Mouse (Mus musculus) cerebellum, adult 2 months (tissue): ENCODE measurements around the gene Trim34a. TPM values are rescaled to one million over a fixed set of nuclear protein-coding genes. Genes with fewer than 3 reads are reported as not detected.
A peak's percentile ranks its signal among the peaks of the same experiment; 100 is the strongest.
"Not testable (repeated sequence)": the region's sequence is repeated elsewhere in the genome, so short reads cannot be mapped to it uniquely, and the experiment has no call there.

ENCODE experiments used
- DNase-seq, 2 experiments: peaks; one replicate each; pipeline ENCODE4 v3.0.0; 2021
- H3K27ac ChIP-seq: fragments of 200-500 bp; 2 replicates; pipeline ENCODE4 v1.5.1; 2012; ENCODE audit warnings: low read length, control low read depth, inconsistent platforms; ENCODE audit not compliant: insufficient read depth
- H3K27me3 ChIP-seq: fragments of 200-500 bp; 2 replicates; pipeline ENCODE4 v1.6.1; 2012; ENCODE audit warnings: inconsistent platforms, mild to moderate bottlenecking, low read length, moderate library complexity; ENCODE audit not compliant: control insufficient read depth, insufficient read depth
- H3K4me1 ChIP-seq: fragments of 200-500 bp; 2 replicates; pipeline ENCODE4 v1.6.1; 2011; ENCODE audit warnings: low read length; ENCODE audit not compliant: control insufficient read depth, insufficient read depth
- H3K4me3 ChIP-seq: fragments of 200-500 bp; replicated peaks from 2 replicates; pipeline ENCODE3; 2011; ENCODE audit warnings: mild to moderate bottlenecking, low read depth, low read length, control low read depth; ENCODE audit not compliant: insufficient read depth
- CTCF ChIP-seq: fragments of 200-500 bp; IDR thresholded peaks from 2 replicates; pipeline ENCODE4 v1.5.1; 2011; ENCODE audit warnings: low read depth, mild to moderate bottlenecking, control low read depth, low read length, moderate library complexity, borderline replicate concordance; ENCODE audit not compliant: insufficient read depth
- POLR2A ChIP-seq: fragments of 200-500 bp; IDR thresholded peaks from 2 replicates; pipeline ENCODE4 v1.6.1; 2011; ENCODE audit warnings: low read length, control low read depth, borderline replicate concordance; ENCODE audit not compliant: insufficient read depth
- WGBS: fragments of 180-500 bp; shearing (Covaris S2); methylation state at CpG from one replicate; pipeline ENCODE4 v1.1.7; 2018; 5-methylcytosine and 5-hydroxymethylcytosine counted together
- polyA plus RNA-seq: library from polyadenylated mRNA; depleted of rRNA; stranded (reverse); fragments of >200 nt; gene quantifications from 2 replicates; pipeline ENCODE4 v1.2.3, GENCODE M21; 2012

Trim34a gene
- polyA plus RNA-seq, 1 experiment = 2.7 TPM

DNA sequence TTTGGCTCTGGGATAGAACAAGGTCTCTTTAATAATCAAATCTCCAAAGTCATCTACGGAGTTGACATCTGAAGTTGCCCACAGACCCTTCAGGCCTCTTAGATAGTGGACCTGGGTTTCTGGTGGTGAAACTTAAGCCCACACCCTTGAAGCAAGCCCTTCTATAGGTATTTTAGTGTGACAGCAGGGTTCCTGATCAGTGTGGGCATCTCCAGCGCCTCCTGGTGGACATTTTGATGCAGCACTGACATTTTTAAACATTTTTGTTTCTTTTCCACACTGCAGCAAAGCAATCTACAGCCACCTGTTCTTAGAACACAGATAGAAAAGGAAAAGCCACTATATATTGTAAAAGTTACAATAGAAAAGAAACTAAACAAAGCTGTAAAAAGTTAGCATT is 13.1 kb upstream of the Trim34a start:
- no peaks in the 10 kb centered on the region for H3K4me1 ChIP-seq
- WGBS = 39% methylated on average over 2 of the region's 2 CpGs
- H3K27ac ChIP-seq = no peak overlapping the region
- no peaks in the 10 kb centered on the region for H3K27me3 ChIP-seq
- DNase-seq = no peak
- peak; percentile 5; the same call in 1 of the 2 replicates for TF ChIP-seq CTCF
- TF ChIP-seq POLR2A = no peak
- no peak overlapping the region for H3K4me3 ChIP-seq

DNA sequence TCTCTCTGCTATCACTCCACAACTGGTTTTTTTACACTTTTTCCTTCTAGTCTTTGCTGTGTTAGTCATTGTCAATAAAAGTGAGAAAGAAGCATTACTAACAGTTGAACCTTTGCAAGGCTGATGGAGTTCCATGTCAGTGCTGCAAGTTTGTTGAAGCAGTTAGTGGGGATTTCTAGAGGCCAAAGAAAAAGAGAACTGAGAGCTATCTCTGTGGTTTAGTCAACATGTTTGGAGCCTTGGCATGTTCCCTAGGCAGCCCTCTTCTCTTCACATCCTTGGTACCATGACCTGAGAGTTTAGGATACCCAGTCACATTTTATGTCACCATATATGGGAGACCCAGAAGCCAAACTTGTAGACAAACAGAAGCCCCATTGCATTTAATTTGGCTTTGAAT is 3.4 kb upstream of the Trim34a start:
- Histone ChIP-seq H3K4me3 (no peak overlapping the region), H3K4me1 (no peaks in the 10 kb centered on the region), H3K27ac (no peak overlapping the region), H3K27me3 (no peaks in the 10 kb centered on the region)
- TF ChIP-seq POLR2A = no peak
- no peak for TF ChIP-seq CTCF
- no peak for DNase-seq

- H3K27me3 ChIP-seq = no peaks in the 10 kb centered on the region
- H3K27ac ChIP-seq = no peak overlapping the region
- TF ChIP-seq CTCF (no peak), POLR2A (no peak)
- 43% methylated on average over 1 of the region's 1 CpGs for WGBS
- no peaks in the 10 kb centered on the region for H3K4me1 ChIP-seq
- no peak for DNase-seq
- H3K4me3 ChIP-seq = no peak overlapping the region
Measured at GRCm38 (mm10) chr7:104243616-104244015, 641 bp upstream of the Trim34a start.

GRCm38 (mm10) chr7:104260380-104260779 is 16.1 kb downstream of the Trim34a start:
- not testable (repeated sequence) for DNase-seq, H3K27ac ChIP-seq, H3K27me3 ChIP-seq, H3K4me3 ChIP-seq, H3K4me1 ChIP-seq
- 91% methylated on average over 4 of the region's 4 CpGs for WGBS

GRCm38 (mm10) chr7:104265335-104265734 is 21.1 kb downstream of the Trim34a start:
- H3K4me3 ChIP-seq, H3K4me1 ChIP-seq, DNase-seq, H3K27ac ChIP-seq, H3K27me3 ChIP-seq: not testable (repeated sequence)
- WGBS = 71% methylated on average over 5 of the region's 5 CpGs

GRCm38 (mm10) chr7:104279361-104279760 is 35.1 kb downstream of the Trim34a start:
- H3K4me1 ChIP-seq, H3K4me3 ChIP-seq, H3K27ac ChIP-seq, H3K27me3 ChIP-seq, DNase-seq: not testable (repeated sequence)
- 64% methylated on average over 3 of the region's 3 CpGs for WGBS

GRCm38 (mm10) chr7:104287576-104288443 is 43.6 kb downstream of the Trim34a start, which contains the start of gene Trim5:
Gene Trim5, minus strand, starts transcription at chr7:104288094.
- not testable (repeated sequence) for DNase-seq, H3K4me1 ChIP-seq, H3K27ac ChIP-seq, H3K4me3 ChIP-seq, H3K27me3 ChIP-seq
- WGBS = 45% methylated on average over 14 of the region's 14 CpGs

DNA sequence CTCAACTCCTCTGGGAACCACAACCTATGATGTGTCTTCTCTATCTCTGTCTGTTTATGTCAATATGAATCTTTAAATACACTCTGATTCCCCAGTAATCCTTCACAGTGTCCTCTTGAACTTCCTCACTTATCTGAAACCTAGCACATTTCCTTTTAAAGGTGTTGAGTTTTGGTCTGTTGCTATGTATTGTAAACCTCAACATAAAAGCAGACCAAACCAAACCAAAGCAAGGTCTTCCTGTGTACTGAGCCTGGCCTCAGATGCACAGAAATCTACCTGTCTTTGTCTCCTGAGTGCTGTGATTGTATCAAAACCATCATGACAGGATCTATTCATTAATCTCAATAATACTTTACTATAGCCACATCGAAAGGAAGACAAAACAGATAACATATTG is 46.4 kb downstream of the Trim34a start:
- H3K27me3 ChIP-seq = no peaks in the 10 kb centered on the region
- no peak overlapping the region for H3K27ac ChIP-seq
- no peak for TF ChIP-seq POLR2A
- no peak for TF ChIP-seq CTCF
- DNase-seq = no peak
- no peaks in the 10 kb centered on the region for H3K4me1 ChIP-seq
- no peak overlapping the region for H3K4me3 ChIP-seq
- 92% methylated on average over 1 of the region's 1 CpGs for WGBS
